Mouse (Mus musculus): ENCODE data around the gene Pid1.

DNA sequence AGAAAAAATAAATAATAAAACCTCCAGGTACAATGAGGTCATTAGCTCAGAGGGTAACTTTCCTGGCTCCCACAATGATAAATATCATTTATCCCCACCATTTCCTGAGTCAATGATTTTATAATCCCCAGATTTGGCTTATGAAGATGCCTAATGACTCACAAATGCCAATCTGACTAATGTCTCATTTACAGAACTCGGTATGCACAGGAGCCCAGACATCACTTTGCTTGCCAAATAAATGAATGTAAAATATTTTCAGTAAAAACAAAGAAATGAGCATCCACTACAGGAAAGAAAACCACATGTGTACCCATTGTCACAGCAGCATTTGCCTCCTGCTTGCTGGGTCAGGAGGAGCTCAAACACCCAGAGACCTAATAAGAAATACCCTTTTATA lies 222.4 kb downstream of the Pid1 start:
- TF ChIP-seq CTCF (IDR thresholded peaks at IDR 0.05; ENCODE audit: low read depth, low read length) (no peak), EP300 (IDR thresholded peaks at IDR 0.05; ENCODE audit: insufficient read depth, low read depth, low read length) (no peak)
